Mouse (Mus musculus) splenic B cell, adult 2 months (primary cell): ENCODE measurements around the gene Gm9495.
A peak's percentile ranks its signal among the peaks of the same experiment; 100 is the strongest.
"Not testable (repeated sequence)": the region's sequence is repeated elsewhere in the genome, so short reads cannot be mapped to it uniquely, and the experiment has no call there.

Source experiments
- DNase-seq: peaks from one replicate; pipeline ENCODE4 v3.0.0-alpha.2; 2011; ENCODE audit warnings: low read depth, low spot score
- H3K27me3 ChIP-seq: 2 replicates; pipeline ENCODE4 v1.6.1; 2012; ENCODE audit warnings: mild to moderate bottlenecking, low read length, moderate library complexity, mixed read lengths; ENCODE audit not compliant: control insufficient read depth, poor library complexity, insufficient read depth, severe bottlenecking
- H3K36me3 ChIP-seq: 2 replicates; pipeline ENCODE4 v1.6.1; 2012; ENCODE audit warnings: mild to moderate bottlenecking, low read length, moderate library complexity, mixed read lengths; ENCODE audit not compliant: control insufficient read depth, poor library complexity, insufficient read depth, severe bottlenecking

Gm9495 gene

GRCm38 (mm10) chr8:69453465-69453864 is at the start of gene Gm9495:
Gm9495 (minus strand) TSS chr8:69453565.
- not testable (repeated sequence) for DNase-seq, H3K27me3 ChIP-seq

GRCm38 (mm10) chr8:69474946-69475345 is 21.6 kb upstream of the Gm9495 start:
- not testable (repeated sequence) for DNase-seq, H3K27me3 ChIP-seq

More at GRCm38 (mm10) chr8:69453465-69453864, at the start of gene Gm9495:
- H3K36me3 ChIP-seq: not testable (repeated sequence)

GRCm38 (mm10) chr8:69420018-69420417 is 33.3 kb downstream of the Gm9495 start:
- not testable (repeated sequence) for H3K27me3 ChIP-seq

More at GRCm38 (mm10) chr8:69474946-69475345, 21.6 kb upstream of the Gm9495 start:
- H3K36me3 ChIP-seq: not testable (repeated sequence)

GRCm38 (mm10) chr8:69414326-69414725 is 39.0 kb downstream of the Gm9495 start:
- no peaks in the 10 kb centered on the region for H3K27me3 ChIP-seq
- DNase-seq: no peak
- no peaks in the 10 kb centered on the region for H3K36me3 ChIP-seq

More at GRCm38 (mm10) chr8:69420018-69420417, 33.3 kb downstream of the Gm9495 start:
- DNase-seq, H3K36me3 ChIP-seq: not testable (repeated sequence)

GRCm38 (mm10) chr8:69404768-69405167 is 48.6 kb downstream of the Gm9495 start:
- no peaks in the 10 kb centered on the region for H3K36me3 ChIP-seq
- no peak for DNase-seq
- no peaks in the 10 kb centered on the region for H3K27me3 ChIP-seq

GRCm38 (mm10) chr8:69399956-69400443 is 53.4 kb downstream of the Gm9495 start:
- H3K27me3 ChIP-seq: no peaks in the 10 kb centered on the region
- H3K36me3 ChIP-seq: no peaks in the 10 kb centered on the region
- DNase-seq: peak; percentile 13

GRCm38 (mm10) chr8:69399181-69399955 is 54.0 kb downstream of the Gm9495 start:
- peak; percentile 59 for DNase-seq
- H3K36me3 ChIP-seq: no peaks in the 10 kb centered on the region
- no peaks in the 10 kb centered on the region for H3K27me3 ChIP-seq

GRCm38 (mm10) chr8:69396196-69396595 is 57.2 kb downstream of the Gm9495 start:
- Histone ChIP-seq H3K27me3 (no peaks in the 10 kb centered on the region), H3K36me3 (no peaks in the 10 kb centered on the region)
- DNase-seq: no peak

GRCm38 (mm10) chr8:69395050-69395789 is 58.1 kb downstream of the Gm9495 start:
- Histone ChIP-seq H3K36me3 (no peaks in the 10 kb centered on the region), H3K27me3 (no peaks in the 10 kb centered on the region)
- DNase-seq: peak; percentile 89

GRCm38 (mm10) chr8:69384361-69384760 is 69.0 kb downstream of the Gm9495 start:
- Histone ChIP-seq H3K27me3 (no peaks in the 10 kb centered on the region), H3K36me3 (0 out of 2 replicates have a peak, but pooled peaks cover 5% of the 10 kb centered on the region)
- DNase-seq: no peak
